Comparison of ENCODE assay signal across 19 mouse cellular contexts in the genomic region with DNA sequence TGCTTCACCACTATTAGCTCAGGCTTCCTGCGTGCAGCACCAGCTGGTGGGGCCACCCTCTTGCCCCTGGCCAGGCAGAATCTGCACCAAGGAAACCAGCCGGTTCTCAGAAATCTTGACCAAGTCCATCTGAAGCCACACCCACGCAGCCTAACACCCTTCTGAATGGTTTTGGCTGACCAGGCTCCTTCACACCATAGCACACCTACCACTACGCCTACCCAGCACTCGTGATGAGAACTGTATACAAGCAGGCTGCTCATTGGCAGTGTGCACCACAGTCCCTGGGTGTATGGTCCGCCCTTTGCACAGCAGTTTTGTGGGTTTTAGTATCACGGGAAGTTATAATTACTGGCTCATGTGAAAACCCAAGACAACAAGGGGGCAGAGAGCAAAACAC.
DNase-seq lines count a peak whose midpoint lies in the region; ATAC-seq lines count a peak whose summit lies in the region.
"Had no signal": no experiment of that assay in that cellular context is flagged by ENCODE, and none has a peak within 500 bp of the region (broad histone marks: within the 10 kb centered on the region; RNA-seq: fewer than 3 reads in every experiment).

No protein-coding gene starts in this region.

- DNase-seq in frontal cortex, adult 2 months (ENCODE audit: extremely low spot score in 1 of 2, low spot score in 1 of 2) = peak; percentile 19 to 50
- DNase-seq in frontal cortex, postnatal 10 days (ENCODE audit: low spot score in 2 of 2) = no peak
- peak; percentile 33 to 35 for DNase-seq in left cerebral cortex, postnatal 36 days (ENCODE audit: low spot score in 2 of 2)
- DNase-seq in left cerebral cortex, postnatal 4 days = no peak
- peak; percentile 50 for DNase-seq in brain, adult 2 months (ENCODE audit: low read depth, low spot score)
- DNase-seq: adrenal gland, adult 8-10 months; adrenal gland, postnatal 25 days; cerebellum, adult 18-20 months; cerebellum, adult 9-10 months; cerebellum, postnatal 14 days; gastrocnemius, postnatal 25 days; heart, adult 18-20 months; heart, postnatal 10 days; heart, postnatal 36 days had no signal

- intact Hi-C loops in left cerebral cortex, postnatal 36 days (cut with DNase I) = no loop called here
- intact Hi-C loops in left cerebral cortex, postnatal 4 days (cut with DNase I) = no loop called here

- ATAC-seq in CD4-positive, CD25-positive, alpha-beta regulatory T cell, adult 4 months = no peak
- ATAC-seq: activated CD4-positive, CD25-positive, alpha-beta regulatory T cell, adult 4 months; forebrain, embryonic 15.5 days; hindbrain, embryonic 16.5 days; intestine, embryonic 15.5 days had no signal

Comparison
In these comparisons a context has a peak if more than half of its experiments do, and no peak if none do; other contexts are left out.
1. DNase-seq: peak in frontal cortex, adult 2 months (2 of 2), left cerebral cortex, postnatal 36 days (2 of 2) and brain, adult 2 months (single experiment); none in frontal cortex, postnatal 10 days (0 of 2) and left cerebral cortex, postnatal 4 days (single experiment).